Mouse (Mus musculus): ENCODE measurements around the gene Ppp1r9a. TPM values are rescaled to one million over a fixed set of nuclear protein-coding genes. Genes with fewer than 3 reads are reported as not detected.
A peak's percentile ranks its signal among the peaks of the same experiment; 100 is the strongest.

Gene Ppp1r9a
- total RNA-seq, 2 experiments from 2014 or later: 171 TPM

- Histone ChIP-seq H3K27ac (no peak overlapping the region), H3K4me3 (no peak overlapping the region)
- no peak for DNase-seq (ENCODE audit: low spot score in 2 of 2)
- no peak for TF ChIP-seq CTCF (conservative IDR thresholded peaks at IDR 0.05)
Measured at GRCm38 (mm10) chr6:4972808-4973207, 70.1 kb downstream of the Ppp1r9a start.

DNA sequence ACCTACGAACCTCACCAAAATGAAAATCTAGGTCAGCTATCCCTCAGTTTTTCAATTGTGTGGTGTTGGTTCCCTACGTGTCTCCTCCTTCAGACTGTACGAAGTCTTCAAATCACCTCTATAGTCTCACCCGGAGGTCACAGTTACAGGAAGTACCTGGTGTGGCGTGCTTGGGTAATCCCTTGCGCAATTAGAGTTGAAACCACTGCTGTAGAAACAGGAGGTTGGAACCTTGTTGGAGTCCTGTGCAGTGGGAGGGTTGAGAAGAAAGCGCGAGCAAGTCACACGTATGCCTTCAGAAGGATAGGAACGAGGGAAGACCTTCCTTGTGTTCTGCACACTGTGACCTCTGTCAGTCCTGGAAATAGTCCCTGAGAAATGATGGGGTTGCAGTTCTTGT is 70.6 kb downstream of the Ppp1r9a start:
- Histone ChIP-seq H3K4me3 (no peak overlapping the region), H3K27ac (no peak overlapping the region)
- DNase-seq (ENCODE audit: low spot score in 2 of 2): no peak
- TF ChIP-seq CTCF (conservative IDR thresholded peaks at IDR 0.05): no peak

GRCm38 (mm10) chr6:4977515-4977914 is 74.8 kb downstream of the Ppp1r9a start:
- TF ChIP-seq CTCF (conservative IDR thresholded peaks at IDR 0.05): no peak
- no peak overlapping the region for H3K27ac ChIP-seq
- no peak overlapping the region for H3K4me3 ChIP-seq
- DNase-seq (ENCODE audit: low spot score in 2 of 2): no peak

DNA sequence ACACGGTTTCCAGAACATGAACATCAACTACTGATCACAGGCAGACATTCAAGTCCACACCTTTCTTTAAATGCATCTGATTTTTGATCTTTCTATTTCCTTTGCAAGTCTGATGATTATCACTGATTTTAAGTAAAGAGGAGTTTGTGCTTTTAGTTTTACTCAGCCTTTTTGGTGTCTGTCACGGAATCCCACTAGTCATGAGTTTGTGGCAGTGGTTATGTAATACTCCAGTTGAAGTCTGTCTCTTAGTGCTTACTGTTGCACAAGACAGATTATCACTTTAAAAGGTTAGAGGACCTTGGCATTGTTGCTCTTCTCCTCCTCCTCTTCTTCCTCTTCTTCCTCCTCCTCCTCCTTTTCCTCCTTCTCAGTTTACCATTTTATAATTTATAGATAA is 75.5 kb downstream of the Ppp1r9a start:
- no peak for DNase-seq (ENCODE audit: low spot score in 2 of 2)
- TF ChIP-seq CTCF (conservative IDR thresholded peaks at IDR 0.05): no peak
- Histone ChIP-seq H3K27ac (no peak overlapping the region), H3K4me3 (no peak overlapping the region)

DNA sequence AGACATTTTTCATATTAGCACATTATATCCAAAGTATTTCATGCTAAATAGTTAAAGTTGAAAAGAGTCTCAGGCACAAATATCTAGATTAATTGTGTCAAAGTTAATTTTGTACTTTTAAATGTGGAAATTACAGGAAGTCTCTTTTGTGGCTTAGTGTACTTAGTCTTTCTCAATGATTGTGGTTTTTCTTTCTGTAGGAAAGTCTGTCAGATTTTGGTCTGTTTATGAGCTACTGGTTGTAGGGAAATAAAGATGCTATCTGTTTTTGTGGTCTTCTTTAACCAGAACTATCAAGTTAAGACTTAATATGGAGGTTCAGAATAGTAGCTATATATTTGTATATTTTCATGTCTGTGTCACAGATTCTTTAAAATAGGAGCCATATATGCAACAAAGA is 76.2 kb downstream of the Ppp1r9a start:
- no peak for TF ChIP-seq CTCF (conservative IDR thresholded peaks at IDR 0.05)
- Histone ChIP-seq H3K27ac (no peak overlapping the region), H3K4me3 (no peak overlapping the region)
- DNase-seq (ENCODE audit: low spot score in 2 of 2): no peak

- Histone ChIP-seq H3K4me3 (no peak overlapping the region), H3K27ac (no peak overlapping the region)
- no peak for DNase-seq (ENCODE audit: low spot score in 2 of 2)
- TF ChIP-seq CTCF (conservative IDR thresholded peaks at IDR 0.05): no peak
Measured at GRCm38 (mm10) chr6:4980113-4980512, 77.4 kb downstream of the Ppp1r9a start.

DNA sequence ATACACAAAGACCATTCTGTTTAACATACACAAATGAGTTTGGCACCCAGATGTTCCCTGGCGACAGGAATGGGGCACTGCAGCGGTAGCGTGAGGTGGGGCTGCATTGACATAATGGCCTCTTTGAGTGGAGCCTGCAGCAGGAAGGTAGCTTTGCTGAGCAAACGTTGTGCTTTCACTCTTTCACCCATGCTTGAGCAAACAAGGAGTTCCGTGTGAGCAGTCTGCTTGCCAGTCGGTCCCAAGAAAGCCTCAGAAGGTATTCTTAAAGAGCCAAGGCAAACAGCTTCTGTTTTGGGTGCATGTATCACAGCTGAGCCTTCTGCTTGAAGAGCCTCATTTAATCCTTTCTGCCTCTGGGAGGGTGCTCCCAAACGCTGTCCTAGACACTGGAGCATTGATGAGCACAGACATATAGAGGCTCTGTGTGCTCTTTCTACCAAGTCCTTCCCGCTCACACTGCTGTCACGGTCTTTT is 80.0 kb downstream of the Ppp1r9a start:
- DNase-seq (ENCODE audit: low spot score in 2 of 2): no peak
- peak overlapping the region; percentile 29; the same call in 1 of the 2 replicates for H3K27ac ChIP-seq
- no peak overlapping the region for H3K4me3 ChIP-seq
- peak; percentile 62 for TF ChIP-seq CTCF (conservative IDR thresholded peaks at IDR 0.05)

DNA sequence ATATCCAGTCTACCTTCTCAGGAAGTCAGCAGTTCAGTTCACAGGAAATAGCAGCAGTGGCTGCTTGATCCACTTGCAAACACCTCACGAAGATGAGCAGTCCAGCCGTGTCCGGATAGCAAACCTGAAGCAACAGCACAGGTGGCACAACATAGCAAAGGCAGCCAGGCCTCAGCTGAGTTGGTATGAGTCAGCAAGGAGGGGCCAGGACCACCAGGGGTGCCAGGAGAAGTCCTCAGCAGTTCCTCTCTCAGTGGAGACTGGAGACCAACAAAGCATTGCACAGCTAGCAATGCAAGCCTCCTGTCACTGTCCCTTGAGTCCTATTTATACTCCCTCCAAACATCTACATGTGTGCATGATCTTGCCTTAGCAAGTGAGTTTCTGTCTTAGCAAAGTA is 83.0 kb downstream of the Ppp1r9a start:
- Histone ChIP-seq H3K27ac (no peak overlapping the region), H3K4me3 (no peak overlapping the region)
- TF ChIP-seq CTCF (conservative IDR thresholded peaks at IDR 0.05): no peak
- no peak for DNase-seq (ENCODE audit: low spot score in 2 of 2)

DNA sequence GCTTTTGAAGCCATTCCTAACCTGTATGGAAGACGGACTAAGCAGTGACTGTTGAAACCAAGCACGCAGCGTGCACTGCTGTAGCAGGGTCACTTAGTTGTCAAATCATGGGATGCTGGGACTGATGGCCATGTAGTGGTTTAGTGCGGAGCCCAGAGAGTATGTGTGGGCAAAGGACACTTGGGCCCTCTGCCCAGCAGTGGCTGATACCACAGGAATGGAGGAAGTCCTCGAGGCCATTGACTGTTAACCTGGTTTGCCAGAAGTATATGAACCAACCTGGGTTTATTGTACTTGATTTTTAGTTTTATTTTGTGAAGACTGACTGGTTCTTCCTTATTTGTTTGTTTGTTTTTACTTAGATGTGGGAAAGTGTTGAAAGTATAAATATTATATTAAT is 84.4 kb downstream of the Ppp1r9a start:
- no peak for DNase-seq (ENCODE audit: low spot score in 2 of 2)
- TF ChIP-seq CTCF (conservative IDR thresholded peaks at IDR 0.05): no peak
- Histone ChIP-seq H3K27ac (no peak overlapping the region), H3K4me3 (no peak overlapping the region)

DNA sequence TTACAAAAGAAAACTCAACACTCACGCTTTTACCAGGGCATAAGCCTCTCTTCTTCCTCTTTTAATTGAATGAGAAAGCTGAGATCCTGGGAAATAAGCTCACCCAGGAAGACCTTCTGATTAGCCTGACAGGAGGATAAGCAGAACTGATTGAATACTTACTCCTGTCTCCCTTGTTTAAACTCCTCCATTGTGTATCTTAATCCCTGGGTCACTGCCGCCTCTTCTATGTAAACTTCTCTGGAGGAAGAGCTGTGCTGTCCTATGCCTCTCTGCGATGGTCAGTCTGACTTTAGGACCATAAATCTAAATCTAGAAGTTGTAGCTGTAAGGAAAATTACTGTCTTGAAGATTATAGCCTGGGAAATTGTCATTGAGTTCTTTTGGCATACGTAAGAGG is 86.0 kb downstream of the Ppp1r9a start:
- H3K4me3 ChIP-seq: no peak overlapping the region
- no peak overlapping the region for H3K27ac ChIP-seq
- DNase-seq (ENCODE audit: low spot score in 2 of 2): no peak
- no peak for TF ChIP-seq CTCF (conservative IDR thresholded peaks at IDR 0.05)

DNA sequence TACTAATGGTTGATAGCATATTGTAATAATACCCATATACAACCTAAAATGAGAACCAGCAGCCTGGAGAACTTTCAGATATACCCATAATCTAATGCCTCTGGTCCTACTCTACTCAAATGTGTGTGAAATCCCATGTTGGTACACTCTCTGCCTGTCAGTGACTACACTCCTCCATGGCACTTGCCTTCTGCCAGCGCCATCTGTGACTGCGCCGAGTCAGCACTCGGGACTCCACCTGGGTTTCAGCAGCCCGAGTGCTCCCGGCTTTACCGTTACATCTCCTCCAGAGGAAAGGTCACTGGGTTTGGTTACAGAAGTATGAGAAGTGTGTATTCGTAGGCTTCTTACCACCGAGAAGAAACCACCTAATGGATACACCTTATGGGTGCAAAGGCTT is 89.6 kb downstream of the Ppp1r9a start:
- no peak for TF ChIP-seq CTCF (conservative IDR thresholded peaks at IDR 0.05)
- Histone ChIP-seq H3K27ac (peak overlapping the region; percentile 25; the same call in 1 of the 2 replicates), H3K4me3 (no peak overlapping the region)
- DNase-seq (ENCODE audit: low spot score in 2 of 2): peak; percentile 30 to 45

- TF ChIP-seq CTCF (conservative IDR thresholded peaks at IDR 0.05): no peak
- Histone ChIP-seq H3K4me3 (no peak overlapping the region), H3K27ac (0 out of 2 replicates have a peak overlapping the region, but pooled peaks have one; percentile 15)
- no peak for DNase-seq (ENCODE audit: low spot score in 2 of 2)
Measured at GRCm38 (mm10) chr6:4993600-4994160, 91.0 kb downstream of the Ppp1r9a start.

DNA sequence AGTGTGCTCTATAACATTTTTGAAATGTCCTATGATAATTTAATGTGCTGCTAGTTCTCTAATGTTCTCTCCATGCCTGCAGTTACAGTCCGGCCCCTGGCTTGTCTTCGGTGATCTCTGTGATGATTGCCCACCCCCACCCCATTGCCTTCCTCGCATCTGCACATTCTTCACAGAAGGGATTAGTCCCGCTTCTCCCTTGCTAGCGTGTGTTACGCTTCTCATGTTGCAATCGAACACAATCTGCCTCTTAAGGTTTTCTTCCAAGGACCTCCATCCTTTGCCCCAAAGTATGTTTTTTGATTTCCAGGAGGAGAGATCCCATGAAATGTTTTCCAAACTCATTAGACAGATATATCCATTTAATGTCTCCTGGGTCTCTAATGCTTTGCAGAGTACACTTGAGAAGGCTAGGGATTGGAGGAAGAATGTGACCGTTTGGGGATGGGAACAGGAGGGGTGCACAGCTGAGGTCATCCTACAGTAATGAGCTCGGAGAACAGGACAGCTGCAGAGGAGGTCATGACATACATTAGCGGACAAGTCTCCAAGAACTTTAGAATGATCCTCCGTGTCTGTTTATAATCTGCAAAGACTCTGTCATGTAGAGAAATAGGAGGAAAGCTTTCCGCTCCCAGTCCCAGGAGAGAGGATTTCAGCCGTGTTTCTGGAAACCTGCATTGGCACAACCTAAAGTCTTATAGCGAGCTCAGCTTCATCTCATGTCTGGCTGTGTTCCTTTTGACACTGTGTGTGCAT is 91.6 kb downstream of the Ppp1r9a start:
- no peak for TF ChIP-seq CTCF (conservative IDR thresholded peaks at IDR 0.05)
- no peak for DNase-seq (ENCODE audit: low spot score in 2 of 2)
- Histone ChIP-seq H3K27ac (peak overlapping the region; percentile 25; the same call in 1 of the 2 replicates), H3K4me3 (no peak overlapping the region)

- H3K27ac ChIP-seq: no peak overlapping the region
- DNase-seq (ENCODE audit: low spot score in 2 of 2): no peak
- TF ChIP-seq CTCF (conservative IDR thresholded peaks at IDR 0.05): no peak
- no peak overlapping the region for H3K4me3 ChIP-seq
Measured at GRCm38 (mm10) chr6:4997599-4997998, 94.9 kb downstream of the Ppp1r9a start.
